ENCODE assay signal across 17 mouse cellular contexts in the genomic region with DNA sequence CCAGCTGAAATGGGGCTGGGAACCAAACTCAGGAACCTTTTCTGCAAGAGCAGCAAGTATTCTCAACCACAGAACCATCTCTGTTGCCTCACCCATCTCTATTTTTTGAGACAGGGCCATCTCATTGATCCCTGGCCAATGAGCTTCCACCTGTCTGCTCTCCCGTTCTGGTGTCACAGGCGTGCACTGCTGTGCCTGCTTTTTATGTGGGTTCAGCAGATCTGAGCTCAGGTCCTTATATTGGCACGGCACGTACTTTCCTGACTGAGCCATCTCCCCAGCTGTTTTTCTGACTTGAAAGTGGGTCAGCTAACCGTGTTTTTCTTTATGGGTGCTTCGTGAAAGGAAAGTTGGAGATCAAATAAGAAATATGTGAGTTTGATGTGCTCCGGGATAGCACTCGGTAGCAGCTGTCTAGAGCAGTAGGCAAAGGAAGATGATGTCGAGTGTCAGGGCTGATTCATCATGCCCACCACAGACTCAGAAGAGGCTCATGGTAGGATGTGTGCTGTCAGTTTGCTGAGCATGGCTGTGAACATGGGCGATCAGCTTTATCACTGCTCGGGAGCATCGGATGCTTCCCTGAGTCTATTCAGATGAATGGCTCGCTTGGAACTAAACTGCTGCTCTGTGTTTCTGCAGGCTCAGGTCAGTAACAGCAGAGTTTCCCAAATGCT.
DNase-seq lines count a peak whose midpoint lies in the region; TF ChIP-seq lines count a peak whose summit lies in the region.
"Had no signal": no experiment of that assay in that cellular context is flagged by ENCODE, and none has a peak within 500 bp of the region (broad histone marks: within the 10 kb centered on the region; RNA-seq: fewer than 3 reads in every experiment).

No protein-coding gene starts in this region.

- WGBS in heart, adult 2 months = 89% methylated on average over 13 of the region's 13 CpGs
- WGBS in thymus, adult 2 months = 38% methylated on average over 13 of the region's 13 CpGs

- peaks cover 2% of the 10 kb centered on the region for H3K4me1 ChIP-seq in heart, adult 2 months (ENCODE audit: control insufficient read depth, insufficient read depth, low read length)
- H3K4me1 ChIP-seq in thymus, adult 2 months (replicated peaks; ENCODE audit: control insufficient read depth, insufficient read depth, low read length) = peaks cover 41% of the 10 kb centered on the region
- H3K4me1 ChIP-seq: intestine, embryonic 15.5 days; limb, embryonic 10.5 days; megakaryocyte, embryonic 14.5 days had no signal

- H3K27me3 ChIP-seq in heart, adult 2 months (ENCODE audit: control insufficient read depth, insufficient read depth, low read length) = no peaks in the 10 kb centered on the region
- H3K27me3 ChIP-seq in thymus, adult 2 months (ENCODE audit: control insufficient read depth, insufficient read depth, low read length) = no peaks in the 10 kb centered on the region
- H3K27me3 ChIP-seq: embryonic facial prominence, embryonic 15.5 days; intestine, embryonic 15.5 days; megakaryocyte, embryonic 14.5 days; neural tube, embryonic 12.5 days had no signal

- no peaks in the 10 kb centered on the region for H3K79me2 ChIP-seq in heart, adult 2 months (replicated peaks; ENCODE audit: control insufficient read depth, insufficient read depth, low read length)

- TF ChIP-seq POLR2A in heart, adult 2 months (IDR thresholded peaks at IDR 0.05; ENCODE audit: insufficient read depth, low read depth, low read length) = no peak
- TF ChIP-seq POLR2A in thymus, adult 2 months (IDR thresholded peaks at IDR 0.05; ENCODE audit: control insufficient read depth, extremely low read depth, insufficient read depth, low read length, poor library complexity) = no peak

- H3K27ac ChIP-seq in heart, adult 2 months = no peak overlapping the region
- H3K27ac ChIP-seq in thymus, adult 2 months (ENCODE audit: control insufficient read depth, insufficient read depth, low read length) = peak overlapping the region; percentile 79
- H3K27ac ChIP-seq: embryonic facial prominence, embryonic 15.5 days; intestine, embryonic 15.5 days; kidney, postnatal 0 days; limb, embryonic 10.5 days; liver, embryonic 14.5 days; neural tube, embryonic 12.5 days had no signal

- no peaks in the 10 kb centered on the region for H3K36me3 ChIP-seq in heart, adult 2 months (ENCODE audit: control insufficient read depth, insufficient read depth, low read length)
- no peaks in the 10 kb centered on the region for H3K36me3 ChIP-seq in thymus, adult 2 months (ENCODE audit: control insufficient read depth, insufficient read depth, low read length)
- H3K36me3 ChIP-seq: embryonic facial prominence, embryonic 15.5 days; intestine, embryonic 15.5 days; limb, embryonic 10.5 days; neural tube, embryonic 12.5 days had no signal

- no peak overlapping the region for H3K9ac ChIP-seq in heart, adult 2 months (ENCODE audit: low read depth, low read length)
- H3K9ac ChIP-seq: embryonic facial prominence, embryonic 15.5 days; intestine, embryonic 15.5 days; liver, embryonic 14.5 days; neural tube, embryonic 12.5 days had no signal

- no peak for TF ChIP-seq EP300 in heart, adult 2 months (IDR thresholded peaks at IDR 0.05; ENCODE audit: insufficient read depth, low read depth, low read length)

- no peak for TF ChIP-seq CTCF in heart, adult 2 months (IDR thresholded peaks at IDR 0.05)
- no peak for TF ChIP-seq CTCF in thymus, adult 2 months (IDR thresholded peaks at IDR 0.05; ENCODE audit: borderline replicate concordance, control insufficient read depth, extremely low read depth, insufficient read depth, low read length, poor library complexity)

- no peak overlapping the region for H3K4me3 ChIP-seq in heart, adult 2 months
- H3K4me3 ChIP-seq in thymus, adult 2 months (ENCODE audit: control insufficient read depth, insufficient read depth, low read length) = peak overlapping the region; percentile 34
- H3K4me3 ChIP-seq: embryonic facial prominence, embryonic 15.5 days; intestine, embryonic 15.5 days; limb, embryonic 10.5 days; megakaryocyte, embryonic 14.5 days; neural tube, embryonic 12.5 days had no signal

- intact Hi-C loops in heart, adult 2 months (cut with DNase I) = loop anchor here (5.0 kb wide), 1 partner anchor 67 kb away; no protein-coding TSS in a partner anchor

- peak; percentile 81 for DNase-seq in heart, adult 11 months
- no peak for DNase-seq in heart, adult 2 months
- peak; percentile 42 for DNase-seq in right cerebral cortex, postnatal 25 days
- no peak for DNase-seq in right cerebral cortex, postnatal 4 days
- DNase-seq in thymus, adult 2 months = peak; percentile 64
- no peak for DNase-seq in adrenal gland, adult 8-10 months
- DNase-seq in cerebellum, adult 11-12 months = no peak
- DNase-seq: adrenal gland, postnatal 10 days; cerebellum, adult 9-10 months; heart, postnatal 36 days had no signal

Comparison
In these comparisons a context has a peak if more than half of its experiments do, and no peak if none do; other contexts are left out.
1. DNase-seq: peak in heart, adult 11 months (single experiment), right cerebral cortex, postnatal 25 days (single experiment) and thymus, adult 2 months (single experiment); none in heart, adult 2 months (0 of 2), right cerebral cortex, postnatal 4 days (single experiment), adrenal gland, adult 8-10 months (single experiment) and cerebellum, adult 11-12 months (single experiment).